Mouse (Mus musculus): ENCODE data around the gene Sardh. TPM values are rescaled to one million over a fixed set of nuclear protein-coding genes. Genes with fewer than 3 reads are reported as not detected.

Gene Sardh
- total RNA-seq, 4 experiments from 2014 or later: 0.46 to 1.8 (median 1.5) TPM

DNA sequence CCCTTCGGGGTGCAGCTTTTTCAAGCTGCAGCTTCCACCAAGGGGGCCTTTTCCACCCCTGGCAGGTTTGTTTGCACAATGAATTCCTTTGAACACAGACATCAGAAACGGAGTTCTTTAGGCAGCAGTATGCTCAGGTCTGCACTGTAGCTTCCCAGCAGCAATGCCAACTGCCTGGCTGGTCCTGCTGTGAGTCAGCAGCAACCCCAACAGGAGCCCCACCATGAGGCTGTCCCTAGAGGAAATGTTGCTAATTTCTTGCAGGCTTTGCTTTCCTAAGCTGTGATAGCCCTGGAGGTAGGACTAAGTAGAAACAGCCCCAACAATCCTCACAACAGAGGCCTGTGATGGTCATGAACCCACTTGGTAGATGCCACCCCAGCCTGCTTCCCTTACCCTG is 81.1 kb downstream of the Sardh start:
- DNase-seq (ENCODE audit: low spot score in 2 of 2): no peak

DNA sequence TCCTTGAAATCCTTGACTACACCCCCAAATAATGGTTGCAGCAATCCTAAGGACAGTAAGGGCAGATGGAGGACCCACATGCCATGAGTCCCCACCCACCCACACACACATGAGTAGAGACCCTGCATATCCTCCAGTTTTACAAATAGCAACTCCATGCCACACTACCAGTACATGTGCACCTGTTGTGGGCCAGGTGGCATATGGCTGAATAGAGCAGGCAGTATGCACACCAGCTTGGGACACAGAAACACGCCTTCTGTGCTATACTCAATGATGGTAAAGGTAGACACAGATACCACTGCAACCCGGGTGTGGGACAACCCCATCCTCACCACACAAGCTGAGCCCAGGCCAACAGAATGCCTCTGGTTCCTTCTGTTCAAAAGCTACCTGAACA is 82.1 kb downstream of the Sardh start:
- DNase-seq (ENCODE audit: low spot score in 2 of 2): no peak

- no peak for DNase-seq (ENCODE audit: low spot score in 2 of 2)
Observed at GRCm38 (mm10) chr2:27164796-27165590, 83.1 kb downstream of the Sardh start, which contains the start of gene Dbh. Gene Dbh (plus strand): TSS chr2:27165233.

DNA sequence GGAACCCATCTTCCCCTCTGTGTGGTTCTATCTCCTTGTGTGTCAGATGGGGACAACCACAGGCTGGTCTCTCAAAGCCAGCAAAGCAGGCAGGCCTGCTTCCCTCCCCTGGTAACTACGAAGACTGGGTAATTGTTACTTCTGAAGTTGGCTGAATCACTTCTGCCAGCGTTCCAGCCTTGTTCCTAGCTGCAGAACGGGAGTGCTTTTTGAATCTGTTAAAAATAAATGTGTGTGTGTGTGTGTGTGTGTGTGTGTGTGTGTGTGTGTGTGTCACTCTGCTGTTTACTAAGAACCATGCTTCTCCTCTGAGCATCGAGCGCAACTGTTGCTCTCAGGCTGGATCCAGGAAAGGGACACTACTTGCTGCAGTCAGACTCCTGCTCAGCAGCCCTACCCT is 84.3 kb downstream of the Sardh start:
- DNase-seq (ENCODE audit: low spot score in 2 of 2): no peak

GRCm38 (mm10) chr2:27162656-27163055 is 85.5 kb downstream of the Sardh start:
- no peak for DNase-seq (ENCODE audit: low spot score in 2 of 2)

DNA sequence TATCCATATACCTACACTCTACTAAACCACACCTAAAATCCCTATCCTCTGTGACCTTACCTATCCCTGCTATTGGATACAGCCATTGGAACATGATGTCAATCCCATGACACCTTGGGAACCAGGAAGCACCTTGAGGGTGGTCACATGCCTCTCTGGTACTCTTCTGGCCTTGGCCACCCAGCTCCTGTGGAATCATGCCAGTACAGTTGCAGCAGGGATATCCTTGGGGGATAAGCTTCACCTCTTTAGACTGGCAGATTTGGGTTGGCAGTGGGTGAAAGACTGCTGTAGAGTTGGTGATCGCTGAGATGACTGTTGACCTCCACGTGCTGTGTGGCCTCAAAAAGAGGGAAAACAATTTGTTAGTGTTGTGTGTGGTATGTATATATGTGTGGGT is 86.6 kb downstream of the Sardh start:
- DNase-seq (ENCODE audit: low spot score in 2 of 2): no peak

GRCm38 (mm10) chr2:27156596-27156995 is 91.5 kb downstream of the Sardh start:
- no peak for DNase-seq (ENCODE audit: low spot score in 2 of 2)

DNA sequence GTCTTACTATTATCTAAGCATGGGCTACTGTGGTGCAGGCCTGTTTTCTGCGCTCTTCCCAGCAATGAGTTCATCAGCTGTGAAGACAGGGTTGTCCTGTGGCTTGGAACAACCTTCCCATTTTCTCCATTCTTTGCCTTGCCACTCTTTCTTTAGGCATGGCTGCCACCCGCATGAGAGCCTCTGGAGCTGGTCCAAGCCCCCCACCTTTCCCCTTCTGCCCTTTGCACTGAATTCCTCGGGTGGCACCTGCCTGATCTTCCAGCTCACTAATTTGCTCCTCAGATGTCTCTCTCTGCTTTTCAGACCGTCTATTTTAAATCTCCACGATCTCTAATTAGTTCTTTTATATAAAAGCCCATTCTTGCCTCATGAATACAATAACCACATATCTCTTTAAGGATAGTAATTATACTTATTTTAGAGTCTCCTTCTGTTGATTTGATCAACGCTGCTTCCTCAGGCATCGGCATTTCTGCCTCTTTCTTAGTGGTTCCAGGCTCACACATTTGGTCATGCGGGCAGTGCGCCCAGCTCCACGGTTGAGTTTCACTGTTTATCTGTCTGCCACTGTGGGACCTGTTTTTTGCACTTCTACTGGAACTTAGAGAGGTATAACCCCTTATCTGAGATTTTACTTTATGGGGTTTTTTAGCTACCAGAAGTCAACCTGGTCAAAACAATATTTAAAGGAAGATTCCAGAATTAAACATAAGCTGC is 93.5 kb downstream of the Sardh start:
- DNase-seq (ENCODE audit: low spot score in 2 of 2): no peak

DNA sequence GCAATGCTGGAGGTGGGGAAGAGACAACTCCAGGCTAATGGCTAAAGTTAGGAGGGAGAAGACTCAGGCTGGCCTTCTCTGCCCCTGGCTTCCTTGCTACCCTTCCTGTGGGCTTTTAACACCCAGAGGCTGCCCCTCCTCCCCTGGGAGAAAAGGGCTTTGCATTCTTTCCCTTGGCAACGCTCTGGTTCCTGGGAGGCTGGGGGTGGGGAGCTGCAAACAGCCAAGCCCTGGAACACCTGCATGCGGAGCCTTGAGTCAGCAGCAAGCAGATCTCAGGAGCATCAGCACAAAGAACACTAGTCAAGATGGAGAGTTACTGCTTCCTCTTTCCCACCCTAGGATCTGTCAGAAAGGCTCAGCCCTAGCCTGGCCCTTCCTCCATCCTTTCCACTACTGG is 98.7 kb downstream of the Sardh start:
- no peak for DNase-seq (ENCODE audit: low spot score in 2 of 2)

DNA sequence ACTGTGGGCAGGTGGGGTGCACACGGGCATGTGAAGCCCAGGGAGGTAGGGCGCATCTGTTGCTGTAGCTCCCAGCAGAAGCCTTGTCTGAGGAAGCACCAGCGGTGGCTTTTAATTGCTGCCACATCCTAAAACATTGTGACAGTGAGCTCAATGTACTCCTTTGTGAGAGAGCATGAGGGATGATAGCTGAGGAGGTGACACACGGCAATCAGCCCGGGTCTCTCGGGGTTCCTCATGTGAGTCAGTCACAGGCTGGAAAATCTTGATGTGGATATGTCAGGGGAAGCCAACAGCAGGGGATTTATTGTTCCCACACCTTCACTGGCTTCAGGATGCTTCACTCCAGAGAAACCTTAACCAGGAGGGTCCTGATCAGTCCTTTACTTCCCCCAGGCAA is 101.3 kb downstream of the Sardh start:
- DNase-seq (ENCODE audit: low spot score in 2 of 2): no peak

DNA sequence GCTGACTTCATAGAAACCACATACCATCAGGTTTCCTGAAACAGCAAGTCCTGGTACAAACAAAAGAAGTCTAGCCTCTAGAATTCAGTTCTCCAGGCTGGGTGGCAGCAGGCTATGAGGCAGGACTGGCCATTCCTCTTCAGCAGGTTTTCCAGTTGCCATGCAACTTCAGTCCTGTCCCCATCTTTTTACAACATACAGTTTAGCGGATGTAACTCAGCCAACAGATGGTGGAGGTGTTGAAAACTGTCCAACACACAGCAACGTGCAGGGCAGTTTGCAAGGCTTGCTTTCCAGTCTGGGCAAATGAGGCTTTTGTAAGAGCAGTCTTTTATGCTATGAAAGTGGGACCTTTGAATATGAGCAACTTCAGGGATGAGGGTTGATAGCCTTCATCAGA is 103.2 kb downstream of the Sardh start:
- no peak for DNase-seq (ENCODE audit: low spot score in 2 of 2)

DNA sequence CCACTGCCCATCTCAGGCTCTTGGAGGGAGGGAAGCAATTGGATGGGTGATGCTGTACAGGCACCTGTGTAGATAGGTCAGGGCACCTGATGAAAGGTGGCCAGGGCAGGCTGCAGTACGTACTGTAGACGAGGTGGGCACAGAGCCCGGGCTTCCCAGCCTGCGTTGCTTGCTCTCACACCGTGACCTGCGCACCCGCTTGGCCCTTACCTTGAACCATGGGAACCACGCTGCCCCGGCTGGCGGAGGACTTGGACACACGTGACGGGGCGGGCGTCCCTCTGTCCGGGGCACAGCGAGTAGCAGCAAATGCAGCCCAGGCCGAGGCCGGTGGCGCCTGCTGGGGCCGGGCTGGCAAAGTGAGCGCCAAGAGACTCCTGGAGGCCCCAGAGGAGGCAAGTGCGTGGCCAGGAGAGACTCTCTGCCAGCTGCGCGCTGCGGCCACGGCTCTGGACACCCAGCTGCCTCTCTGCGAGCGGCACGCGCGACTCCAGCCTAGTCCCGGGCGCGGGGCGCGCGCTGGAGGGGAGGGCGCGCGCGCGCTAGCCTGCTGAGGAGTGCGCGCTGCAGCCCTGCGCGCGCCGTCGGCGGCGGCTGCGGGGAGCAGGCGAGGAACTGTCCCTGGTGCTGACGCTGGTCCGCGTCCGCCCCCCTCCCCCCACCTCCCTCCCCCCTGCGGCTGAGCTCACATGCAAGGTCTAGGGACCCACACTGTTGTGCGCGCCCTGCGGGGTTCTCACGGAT is 106.0 kb downstream of the Sardh start, which contains the start of gene Fam163b:
Gene Fam163b, minus strand, starts transcription at position 542 of the 744 bp plus-strand sequence.
- no peak for DNase-seq (ENCODE audit: low spot score in 2 of 2)

Other genes starting within 250 kb of the Sardh start
- 10 to 100 TPM; 38.2 to 45.6 (median 39.4) TPM for gene Cacfd1, start 238.4 kb downstream of the Sardh start, total RNA-seq (2022)
- under 1 TPM in 1 of 4 experiments, not detected in 3; 0.15 TPM for gene Slc2a6, start 220.3 kb downstream of the Sardh start, total RNA-seq (2022)
- gene Mymk, start 176.2 kb downstream of the Sardh start, total RNA-seq (2022): under 1 TPM in 1 of 4 experiments, not detected in 3; 0.48 TPM
- 1 to 10 TPM in 3 of 4 experiments, under 1 TPM in 1; 0.99 to 2.2 (median 1.5) TPM for gene Adamtsl2, start 169.0 kb downstream of the Sardh start, total RNA-seq (2022)
- gene Fam163b, start 105.8 kb downstream of the Sardh start, total RNA-seq (2022): under 1 TPM in 1 of 4 experiments, not detected in 3; 0.08 TPM
- not detected for gene Dbh, start 83.1 kb downstream of the Sardh start, total RNA-seq (2022)
- 1 to 10 TPM; 2.0 to 2.2 (median 2.0) TPM for gene Vav2, start 178.7 kb upstream of the Sardh start, total RNA-seq (2022)
- 1 to 10 TPM in 1 of 4 experiments, under 1 TPM in 3; 0.70 to 1.2 (median 0.82) TPM for gene Brd3os, start 194.0 kb upstream of the Sardh start, total RNA-seq (2022)